Mouse (Mus musculus): ENCODE measurements around the gene Pde4a.

DNA sequence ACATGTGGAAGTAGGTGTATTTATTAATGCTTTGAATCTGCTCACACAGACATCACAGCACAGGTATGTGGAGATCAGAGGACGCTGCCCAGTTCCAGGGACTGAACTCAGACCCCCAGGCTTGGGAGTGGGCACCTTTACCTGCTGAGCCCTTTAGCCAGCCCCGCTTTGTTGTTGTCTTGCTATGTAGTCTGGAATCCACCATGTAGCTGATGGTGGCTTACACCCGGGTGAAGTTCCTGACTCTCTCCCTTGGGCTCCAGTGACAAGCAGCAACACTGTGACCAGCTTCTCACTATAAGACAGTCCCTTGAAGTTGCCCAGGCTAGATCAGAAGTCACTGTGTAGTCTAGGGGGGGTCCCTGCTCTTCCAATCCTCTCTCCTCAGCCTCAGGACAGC lies 21.2 kb upstream of the Pde4a start:
- TF ChIP-seq ZNF384 (IDR thresholded peaks at IDR 0.05; ENCODE audit: low read depth, low read length) (no peak), MAFK (IDR thresholded peaks at IDR 0.05; ENCODE audit: insufficient read depth, low read depth, low read length) (no peak), CHD2 (IDR thresholded peaks at IDR 0.05; ENCODE audit: low read depth, low read length) (no peak), HCFC1 (IDR thresholded peaks at IDR 0.05; ENCODE audit: borderline replicate concordance, insufficient read depth, low read length) (no peak)

All from ES-E14 (cell line).